Mouse (Mus musculus) embryonic stem cell, embryonic (primary cell): ENCODE measurements around the gene Pgk1.
"Not testable (repeated sequence)": the region's sequence is repeated elsewhere in the genome, so short reads cannot be mapped to it uniquely, and the experiment has no call there.

Experiments
- CTCF ChIA-PET, 4 experiments: fragments of 300-600 bp in 2 of 4; fragments of 350-600 bp in 2 of 4; sonication (Branson Sonifier 250); formaldehyde crosslinking; loops; one replicate each; lab custom pipeline; 2022; ENCODE audit warnings: inconsistent platforms in 2 of 4; lab: Charles Lee
- POLR2A ChIA-PET, 4 experiments: fragments of 300-600 bp in 2 of 4; fragments of 350-600 bp in 2 of 4; sonication (Branson Sonifier 250); formaldehyde crosslinking; loops; one replicate each; lab custom pipeline; 2022; ENCODE audit warnings: antibody characterized with exemption in 4 of 4, inconsistent platforms in 1 of 4; lab: Charles Lee

The Pgk1 gene

GRCm38 (mm10) chrX:106187737-106188136 is 837 bp downstream of the Pgk1 start:
- ChIA-PET POLR2A (interaction anchor here in 3 of 4 experiments (1.0 to 5.9 kb wide), 16 partner anchors 10 to 424 kb away, joined by 3 to 66 read pairs (median 4); partner anchors contain the start of genes Atp7a (in 2 of the 3), Cox7b (in 1 of the 3), Fgf16 (in 1 of the 3) and Magt1 (in 1 of the 3)), CTCF (interaction anchor here in 1 of 4 experiments (2.4 kb wide), 1 partner anchor 10 kb away, joined by 20 read pairs; no protein-coding TSS in a partner anchor)

GRCm38 (mm10) chrX:106189356-106189755 is 2.5 kb downstream of the Pgk1 start:
- ChIA-PET CTCF (no interaction called here), POLR2A (interaction anchor here in 2 of 4 experiments (1.1 to 5.9 kb wide), 5 partner anchors 9 to 173 kb away, joined by 3 to 66 read pairs (median 6); no protein-coding TSS in a partner anchor)

- CTCF ChIA-PET, result interaction anchor here in 1 of 4 experiments (1.1 kb wide), 1 partner anchor 13 kb away, joined by 3 read pairs; no protein-coding TSS in a partner anchor
- POLR2A ChIA-PET, result interaction anchor here in 2 of 4 experiments (1.4 to 5.9 kb wide), 2 partner anchors 9 to 14 kb away, joined by 4 to 66 read pairs; no protein-coding TSS in a partner anchor
Measured at GRCm38 (mm10) chrX:106190091-106190490, 3.2 kb downstream of the Pgk1 start.

GRCm38 (mm10) chrX:106194361-106194760 is 7.5 kb downstream of the Pgk1 start:
- CTCF ChIA-PET, result not testable (repeated sequence)
- POLR2A ChIA-PET, result interaction anchor here in 1 of 4 experiments (0.9 kb wide), 1 partner anchor 9 kb away, joined by 3 read pairs; no protein-coding TSS in a partner anchor

- POLR2A ChIA-PET, result interaction anchor here in 2 of 4 experiments (1.3 to 5.5 kb wide), 5 partner anchors 9 to 13 kb away, joined by 3 to 66 read pairs (median 6); partner anchors contain the start of gene Pgk1 (in 2 of the 2)
Measured at GRCm38 (mm10) chrX:106197308-106197707, 10.4 kb downstream of the Pgk1 start.

GRCm38 (mm10) chrX:106198904-106199303 is 12.0 kb downstream of the Pgk1 start:
- ChIA-PET CTCF (interaction anchor here in 2 of 4 experiments (0.5 to 2.8 kb wide), 5 partner anchors 10 to 1077 kb away, joined by 3 to 20 read pairs (median 3); partner anchors contain the start of gene Pgk1 (in 1 of the 2)), POLR2A (interaction anchor here in 3 of 4 experiments (0.9 to 5.5 kb wide), 5 partner anchors 9 to 12 kb away, joined by 3 to 66 read pairs (median 6); partner anchors contain the start of gene Pgk1 (in 3 of the 3))

More at GRCm38 (mm10) chrX:106197308-106197707, 10.4 kb downstream of the Pgk1 start:
- CTCF ChIA-PET, result interaction anchor here in 2 of 4 experiments (0.6 to 2.8 kb wide), 8 partner anchors 9 to 447 kb away, joined by 3 to 20 read pairs (median 3); partner anchors contain the start of gene Pgk1 (in 2 of the 2)

GRCm38 (mm10) chrX:106209100-106209499 is 22.2 kb downstream of the Pgk1 start:
- CTCF ChIA-PET, result no interaction called here
- POLR2A ChIA-PET, result interaction anchor here in 2 of 4 experiments (1.8 kb wide), 2 partner anchors 9 to 11 kb away, joined by 3 to 5 read pairs; no protein-coding TSS in a partner anchor

- ChIA-PET CTCF (interaction anchor here in 1 of 4 experiments (1.0 kb wide), 1 partner anchor 22 kb away, joined by 3 read pairs; no protein-coding TSS in a partner anchor), POLR2A (interaction anchor here in 3 of 4 experiments (0.5 to 1.0 kb wide), 6 partner anchors 11 to 1140 kb away, joined by 3 to 7 read pairs (median 3); partner anchors contain the start of genes Atp7a (in 1 of the 3) and Pgk1 (in 1 of the 3))
Measured at GRCm38 (mm10) chrX:106219171-106220032, 32.5 kb downstream of the Pgk1 start.

- ChIA-PET CTCF (no interaction called here), POLR2A (interaction anchor here in 1 of 4 experiments (1.0 kb wide), 1 partner anchor 14 kb away, joined by 3 read pairs; no protein-coding TSS in a partner anchor)
Measured at GRCm38 (mm10) chrX:106221058-106221457, 34.2 kb downstream of the Pgk1 start, which contains the start of gene Taf9b. Taf9b (minus strand) TSS chrX:106221158.
